Mouse (Mus musculus) brain, embryonic 14.5 days (tissue): Measurements from ENCODE around the gene Fam166b.

Source experiments
- CTCF ChIP-seq: fragments of 200-500 bp; IDR thresholded peaks from 2 replicates; pipeline ENCODE4 v1.5.1; 2012; ENCODE audit warnings: inconsistent platforms, mild to moderate bottlenecking, moderate library complexity, borderline replicate concordance; ENCODE audit not compliant: insufficient read depth, insufficient read length; ENCODE audit errors: extremely low read depth
- POLR2A ChIP-seq: fragments of 200-500 bp; IDR thresholded peaks from 2 replicates; pipeline ENCODE4 v1.6.1; 2012; ENCODE audit warnings: mild to moderate bottlenecking, inconsistent platforms, borderline replicate concordance; ENCODE audit not compliant: poor library complexity, insufficient read depth, insufficient read length, severe bottlenecking; ENCODE audit errors: extremely low read depth

DNA sequence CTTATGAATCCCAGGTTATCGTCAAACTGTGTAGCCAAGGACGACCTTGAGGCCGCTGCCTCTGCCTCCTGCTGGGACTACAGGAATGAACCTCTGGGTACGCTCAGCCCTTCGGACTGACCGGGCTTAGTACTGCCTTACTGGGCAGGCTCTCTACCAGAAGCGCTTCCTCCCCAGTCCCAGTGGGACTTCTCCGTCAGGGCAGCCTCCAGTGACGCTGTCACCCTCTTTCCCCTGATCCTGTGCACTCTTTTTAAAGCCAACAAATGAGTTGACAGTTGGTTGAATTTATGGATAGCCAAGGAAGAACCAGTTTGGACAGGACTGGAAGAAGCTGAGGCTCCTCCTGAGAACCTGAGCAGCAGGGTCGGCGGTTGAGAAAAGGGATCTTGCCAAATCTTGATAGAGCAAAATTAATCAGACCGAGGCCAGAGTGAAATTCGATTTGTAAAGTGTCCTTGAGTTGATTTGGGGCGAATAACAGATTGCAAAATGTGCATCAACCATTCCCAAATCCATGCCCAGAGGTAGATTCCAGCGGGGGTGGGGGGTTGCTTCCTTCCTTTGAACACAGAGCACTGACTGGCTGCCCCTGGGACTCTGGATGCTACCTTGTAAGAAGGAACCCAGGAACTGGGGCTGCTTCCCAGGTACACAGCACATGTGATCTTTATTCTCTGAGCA is 9.8 kb downstream of the Fam166b start:
- TF ChIP-seq CTCF (no peak), POLR2A (no peak)
